Mouse (Mus musculus) kidney, adult 2 months (tissue): Measurements from ENCODE around the gene Dgkb. TPM values are rescaled to one million over a fixed set of nuclear protein-coding genes. Genes with fewer than 3 reads are reported as not detected.

ENCODE experiments used
- DNase-seq: peaks from one replicate; pipeline ENCODE4 v3.0.0; 2021
- H3K27ac ChIP-seq: fragments of 200-500 bp; 2 replicates; pipeline ENCODE4 v1.5.1; 2012; ENCODE audit warnings: low read depth, low read length, control low read depth, inconsistent platforms; ENCODE audit not compliant: insufficient read depth
- H3K27me3 ChIP-seq: fragments of 200-500 bp; replicated peaks from 2 replicates; pipeline ENCODE4 v1.6.1; 2012; ENCODE audit warnings: mild to moderate bottlenecking, moderate library complexity, low read length, inconsistent platforms; ENCODE audit not compliant: control insufficient read depth, insufficient read depth
- H3K36me3 ChIP-seq: fragments of 200-500 bp; 2 replicates; pipeline ENCODE4 v1.6.1; 2012; ENCODE audit warnings: mild to moderate bottlenecking, moderate library complexity, low read length, inconsistent platforms; ENCODE audit not compliant: control insufficient read depth, insufficient read depth
- H3K4me1 ChIP-seq: fragments of 200-500 bp; 2 replicates; pipeline ENCODE4 v1.6.1; 2011; ENCODE audit warnings: low read length; ENCODE audit not compliant: control insufficient read depth, insufficient read depth
- H3K4me3 ChIP-seq: fragments of 200-500 bp; 2 replicates; pipeline ENCODE4 v1.5.1; 2011; ENCODE audit warnings: mild to moderate bottlenecking, low read depth, low read length, control low read depth; ENCODE audit not compliant: insufficient read depth
- CTCF ChIP-seq: fragments of 200-500 bp; conservative IDR thresholded peaks from 2 replicates; pipeline ENCODE4 v1.5.1; 2011; ENCODE audit warnings: low read depth, mild to moderate bottlenecking, control low read depth, low read length, moderate library complexity, mixed read lengths; ENCODE audit not compliant: insufficient read depth, insufficient read length
- POLR2A ChIP-seq: fragments of 200-500 bp; IDR thresholded peaks from one replicate; pipeline ENCODE4 v1.6.1; 2011; ENCODE audit warnings: low read depth, low read length, control low read depth
- WGBS: fragments of 180-500 bp; shearing (Covaris S2); methylation state at CpG from one replicate; pipeline ENCODE4 v1.1.7; 2018; 5-methylcytosine and 5-hydroxymethylcytosine counted together
- polyA plus RNA-seq: library from polyadenylated mRNA; depleted of rRNA; stranded (reverse); fragments of >200 nt; gene quantifications from 2 replicates; pipeline ENCODE4 v1.2.3, GENCODE M21; 2012

The Dgkb gene
- polyA plus RNA-seq, 1 experiment: 0.42 TPM

GRCm38 (mm10) chr12:37880042-37881017 is 62.8 kb downstream of the Dgkb start:
- H3K36me3 ChIP-seq: no peaks in the 10 kb centered on the region
- H3K27ac ChIP-seq: no peak overlapping the region
- peak overlapping the region; percentile 25 for H3K4me3 ChIP-seq
- 0 out of 2 replicates have a peak, but pooled peaks cover 4% of the 10 kb centered on the region for H3K4me1 ChIP-seq
- TF ChIP-seq POLR2A: no peak
- TF ChIP-seq CTCF: no peak
- WGBS: 2% methylated on average over 24 of the region's 26 CpGs
- peak; percentile 10 for DNase-seq
- no peaks in the 10 kb centered on the region; the same call in 1 of the 2 replicates for H3K27me3 ChIP-seq

- H3K4me1 ChIP-seq: 0 out of 2 replicates have a peak, but pooled peaks cover 4% of the 10 kb centered on the region
- no peaks in the 10 kb centered on the region for H3K36me3 ChIP-seq
- WGBS: 12% methylated on average over 10 of the region's 10 CpGs
- H3K27ac ChIP-seq: no peak overlapping the region
- no peak overlapping the region for H3K4me3 ChIP-seq
- TF ChIP-seq CTCF: no peak
- no peak for TF ChIP-seq POLR2A
- H3K27me3 ChIP-seq: no peaks in the 10 kb centered on the region; the same call in 1 of the 2 replicates
- DNase-seq: no peak
Measured at GRCm38 (mm10) chr12:37881376-37881775, 63.9 kb downstream of the Dgkb start.

GRCm38 (mm10) chr12:37882796-37883195 is 65.3 kb downstream of the Dgkb start:
- Histone ChIP-seq H3K27ac (no peak overlapping the region), H3K27me3 (no peaks in the 10 kb centered on the region; the same call in 1 of the 2 replicates), H3K4me3 (no peak overlapping the region), H3K4me1 (0 out of 2 replicates have a peak, but pooled peaks cover 4% of the 10 kb centered on the region), H3K36me3 (no peaks in the 10 kb centered on the region)
- TF ChIP-seq POLR2A (no peak), CTCF (no peak)
- WGBS: 45% methylated on average over 1 of the region's 1 CpGs
- no peak for DNase-seq

GRCm38 (mm10) chr12:37883781-37884180 is 66.3 kb downstream of the Dgkb start:
- DNase-seq: no peak
- 70% methylated on average over 4 of the region's 4 CpGs for WGBS
- Histone ChIP-seq H3K36me3 (no peaks in the 10 kb centered on the region), H3K27me3 (no peaks in the 10 kb centered on the region; the same call in 1 of the 2 replicates), H3K4me1 (0 out of 2 replicates have a peak, but pooled peaks cover 4% of the 10 kb centered on the region), H3K4me3 (no peak overlapping the region), H3K27ac (no peak overlapping the region)
- TF ChIP-seq POLR2A (no peak), CTCF (no peak)

- no peaks in the 10 kb centered on the region for H3K4me1 ChIP-seq
- peak; percentile 70 for DNase-seq
- peak overlapping the region; percentile 50 for H3K27ac ChIP-seq
- H3K27me3 ChIP-seq: no peaks in the 10 kb centered on the region
- no peaks in the 10 kb centered on the region for H3K36me3 ChIP-seq
- H3K4me3 ChIP-seq: no peak overlapping the region
- TF ChIP-seq CTCF (no peak), POLR2A (no peak)
Measured at GRCm38 (mm10) chr12:37888591-37888990, 71.1 kb downstream of the Dgkb start.

- TF ChIP-seq POLR2A (no peak), CTCF (no peak)
- WGBS: 66% methylated on average over 4 of the region's 4 CpGs
- DNase-seq: no peak
- no peaks in the 10 kb centered on the region for H3K27me3 ChIP-seq
- H3K4me1 ChIP-seq: no peaks in the 10 kb centered on the region
- H3K27ac ChIP-seq: no peak overlapping the region
- H3K36me3 ChIP-seq: no peaks in the 10 kb centered on the region
- no peak overlapping the region for H3K4me3 ChIP-seq
Measured at GRCm38 (mm10) chr12:37889431-37889830, 71.9 kb downstream of the Dgkb start.

GRCm38 (mm10) chr12:37891336-37891735 is 73.8 kb downstream of the Dgkb start:
- WGBS: 82% methylated on average over 3 of the region's 3 CpGs
- Histone ChIP-seq H3K4me3 (no peak overlapping the region), H3K27me3 (no peaks in the 10 kb centered on the region), H3K4me1 (no peaks in the 10 kb centered on the region), H3K36me3 (no peaks in the 10 kb centered on the region), H3K27ac (no peak overlapping the region)
- TF ChIP-seq POLR2A: no peak
- TF ChIP-seq CTCF: no peak
- DNase-seq: no peak
